Mouse (Mus musculus): ENCODE measurements at regions not wholly inside any gene's neighbourhood (a gene's known extent, or its start where the extent isn't known, plus 50 kb on each side); places are given as distances from the start of the nearest gene placed in this dataset.
"Not testable (repeated sequence)": the region's sequence is repeated elsewhere in the genome, so short reads cannot be mapped to it uniquely, and the experiment has no call there.

DNA sequence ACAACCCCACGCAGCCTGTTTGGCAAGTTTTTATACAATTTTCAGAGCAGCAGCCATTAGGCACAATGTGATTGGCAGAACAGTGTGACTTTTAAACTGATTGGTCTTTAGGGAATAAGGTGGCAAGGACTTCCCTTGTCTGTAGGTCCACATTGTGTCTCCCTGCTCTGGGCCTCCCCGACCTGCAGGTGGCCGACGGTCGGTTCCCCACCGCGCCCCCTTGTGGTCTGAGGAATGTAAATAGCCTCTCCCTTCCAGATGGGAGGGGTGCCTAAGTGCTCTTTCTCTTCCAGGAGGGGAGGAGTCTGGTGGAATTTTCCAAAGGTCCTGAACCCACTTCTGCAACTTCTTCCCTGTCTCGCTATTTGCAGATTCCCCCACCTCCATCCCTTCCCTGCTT, 52.5 kb upstream of the Prr5 start:
- not testable (repeated sequence) for H3K36me3 ChIP-seq; H3K27me3 ChIP-seq (replicated peaks); H3K27ac ChIP-seq; ATAC-seq (ENCODE audit: low FRiP score, low read depth); H3K9ac ChIP-seq; H3K4me2 ChIP-seq (replicated peaks); H3K9me3 ChIP-seq; H3K4me3 ChIP-seq
- peaks cover 19% of the 10 kb centered on the region for H3K4me1 ChIP-seq
- 12% methylated on average over 8 of the region's 8 CpGs for WGBS

- Histone ChIP-seq H3K27me3 (replicated peaks) (0 out of 2 replicates have a peak, but pooled peaks cover 4% of the 10 kb centered on the region), H3K36me3 (no peaks in the 10 kb centered on the region), H3K9ac (no peak overlapping the region), H3K9me3 (no peaks in the 10 kb centered on the region), H3K4me2 (replicated peaks) (no peak overlapping the region), H3K4me3 (no peak overlapping the region), H3K4me1 (peaks cover 14% of the 10 kb centered on the region), H3K27ac (no peak overlapping the region)
- peak; percentile 33; the same call in 1 of the 2 replicates for ATAC-seq (ENCODE audit: low FRiP score, low read depth)
- WGBS: 56% methylated on average over 17 of the region's 17 CpGs
These were observed 55.6 kb upstream of the Prr5 start for GRCm38 (mm10) chr15:84613536-84614527.

GRCm38 (mm10) chr15:84612961-84613360, 55.3 kb upstream of the Rtl6 start:
- ATAC-seq (ENCODE audit: low FRiP score, low read depth): no peak
- H3K9me3 ChIP-seq: no peaks in the 10 kb centered on the region
- 15% methylated on average over 2 of the region's 2 CpGs for WGBS
- no peak overlapping the region for H3K9ac ChIP-seq
- H3K4me1 ChIP-seq: peaks cover 14% of the 10 kb centered on the region
- H3K4me2 ChIP-seq (replicated peaks): no peak overlapping the region
- H3K27ac ChIP-seq: no peak overlapping the region
- H3K27me3 ChIP-seq (replicated peaks): 0 out of 2 replicates have a peak, but pooled peaks cover 4% of the 10 kb centered on the region
- no peak overlapping the region for H3K4me3 ChIP-seq
- H3K36me3 ChIP-seq: no peaks in the 10 kb centered on the region

DNA sequence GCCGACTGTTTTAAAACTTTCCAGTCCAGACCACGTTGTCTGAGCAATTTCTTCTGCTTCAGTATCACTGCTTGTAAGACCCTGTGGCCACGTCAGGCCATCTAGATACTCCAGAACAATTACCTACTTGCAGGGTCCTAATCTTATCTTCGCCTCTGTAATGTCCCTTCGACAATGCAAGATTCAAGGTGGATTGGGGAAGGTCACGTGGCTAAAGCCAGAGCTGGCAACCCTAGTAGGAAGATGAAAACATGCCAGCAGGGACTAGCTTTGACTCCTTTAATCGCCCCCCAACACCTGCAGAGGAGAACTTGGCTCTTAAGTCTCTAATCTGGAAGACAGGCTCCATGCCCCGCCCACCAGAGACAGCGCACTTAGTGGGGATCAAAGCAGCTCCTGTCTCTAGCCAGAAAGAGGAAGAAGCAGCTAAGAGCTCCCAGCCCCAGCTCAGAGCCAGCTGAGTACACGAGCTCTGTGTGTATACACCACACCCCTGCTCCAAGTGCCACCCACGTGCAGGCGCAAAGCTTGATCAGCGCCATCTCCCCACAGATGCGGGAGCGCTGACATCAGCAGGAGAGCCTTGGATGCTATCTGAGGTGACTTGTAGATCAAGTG, 52.3 kb upstream of the Rtl6 start:
- peaks cover 7% of the 10 kb centered on the region; the same call in 1 of the 2 replicates for H3K9me3 ChIP-seq
- H3K27ac ChIP-seq: no peak overlapping the region
- peaks cover 14% of the 10 kb centered on the region for H3K4me1 ChIP-seq
- no peak overlapping the region for H3K4me2 ChIP-seq (replicated peaks)
- H3K9ac ChIP-seq: no peak overlapping the region
- no peak overlapping the region for H3K4me3 ChIP-seq
- no peaks in the 10 kb centered on the region for H3K27me3 ChIP-seq (replicated peaks)
- 71% methylated on average over 15 of the region's 15 CpGs for WGBS
- H3K36me3 ChIP-seq: no peaks in the 10 kb centered on the region
- ATAC-seq (ENCODE audit: low FRiP score, low read depth): no peak

DNA sequence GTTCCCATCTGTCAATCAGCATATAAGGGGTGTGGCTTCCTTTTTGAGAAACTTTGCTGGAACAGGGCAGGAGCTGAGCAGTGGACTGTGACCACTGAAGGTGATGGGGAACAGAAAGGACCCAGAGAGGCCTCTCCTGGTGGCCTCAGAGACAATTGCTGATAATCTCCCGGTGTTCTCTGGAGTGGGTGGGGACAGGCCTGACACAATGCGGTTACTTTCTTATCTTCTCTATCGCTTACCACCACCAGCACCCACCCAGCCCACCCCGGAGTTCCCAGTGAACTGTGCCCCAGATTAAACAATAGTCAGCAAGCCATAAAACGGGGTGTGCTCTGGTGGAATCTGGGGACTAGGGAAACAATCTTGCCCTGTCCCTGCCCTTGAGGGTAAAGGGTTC, 51.4 kb upstream of the Rtl6 start:
- Histone ChIP-seq H3K4me1 (peaks cover 14% of the 10 kb centered on the region), H3K27me3 (replicated peaks) (no peaks in the 10 kb centered on the region), H3K4me3 (no peak overlapping the region), H3K9ac (no peak overlapping the region), H3K36me3 (no peaks in the 10 kb centered on the region), H3K27ac (no peak overlapping the region), H3K4me2 (replicated peaks) (no peak overlapping the region), H3K9me3 (peaks cover 7% of the 10 kb centered on the region; the same call in 1 of the 2 replicates)
- no peak for ATAC-seq (ENCODE audit: low FRiP score, low read depth)
- WGBS: 84% methylated on average over 5 of the region's 5 CpGs
